Mouse (Mus musculus): ENCODE data around the gene Golga2.

Golga2 gene

GRCm38 (mm10) chr2:32342039-32342438 is 54.9 kb downstream of the Golga2 start:
- no peak for DNase-seq (ENCODE audit: extremely low spot score, low read depth, low spot score)

GRCm38 (mm10) chr2:32342539-32343350 is 55.6 kb downstream of the Golga2 start:
- DNase-seq (ENCODE audit: extremely low spot score, low read depth, low spot score): no peak

- no peak for DNase-seq (ENCODE audit: extremely low spot score, low read depth, low spot score)
These were observed 56.1 kb downstream of the Golga2 start for GRCm38 (mm10) chr2:32343351-32343671.

- DNase-seq (ENCODE audit: extremely low spot score, low read depth, low spot score): no peak
These were observed 56.9 kb downstream of the Golga2 start for GRCm38 (mm10) chr2:32344056-32344455.

GRCm38 (mm10) chr2:32344598-32345321 is 57.6 kb downstream of the Golga2 start:
- DNase-seq (ENCODE audit: extremely low spot score, low read depth, low spot score): no peak

GRCm38 (mm10) chr2:32347019-32347418 is 59.8 kb downstream of the Golga2 start:
- DNase-seq (ENCODE audit: extremely low spot score, low read depth, low spot score): no peak

- DNase-seq (ENCODE audit: extremely low spot score, low read depth, low spot score): no peak
These were observed 61.1 kb downstream of the Golga2 start for GRCm38 (mm10) chr2:32348311-32348710.

GRCm38 (mm10) chr2:32349625-32350255 is 62.6 kb downstream of the Golga2 start:
- DNase-seq (ENCODE audit: extremely low spot score, low read depth, low spot score): no peak

- DNase-seq (ENCODE audit: extremely low spot score, low read depth, low spot score): no peak
These were observed 63.4 kb downstream of the Golga2 start for GRCm38 (mm10) chr2:32350471-32351051.

GRCm38 (mm10) chr2:32351471-32351961 is 64.3 kb downstream of the Golga2 start:
- DNase-seq (ENCODE audit: extremely low spot score, low read depth, low spot score): no peak

- DNase-seq (ENCODE audit: extremely low spot score, low read depth, low spot score): no peak
These were observed 65.2 kb downstream of the Golga2 start, which contains the start of gene Ciz1 for GRCm38 (mm10) chr2:32352151-32353006. Ciz1 (plus strand) TSS chr2:32352327.

- DNase-seq (ENCODE audit: extremely low spot score, low read depth, low spot score): no peak
These were observed 65.9 kb downstream of the Golga2 start, which contains the start of gene Dnm1 for GRCm38 (mm10) chr2:32353007-32353542. Dnm1 (minus strand) TSS chr2:32353338.

- no peak for DNase-seq (ENCODE audit: extremely low spot score, low read depth, low spot score)
These were observed 66.7 kb downstream of the Golga2 start for GRCm38 (mm10) chr2:32353836-32354235.

- DNase-seq (ENCODE audit: extremely low spot score, low read depth, low spot score): no peak
These were observed 67.2 kb downstream of the Golga2 start for GRCm38 (mm10) chr2:32354336-32354895.

GRCm38 (mm10) chr2:32356216-32356615 is 69.0 kb downstream of the Golga2 start:
- no peak for DNase-seq (ENCODE audit: extremely low spot score, low read depth, low spot score)

All from hindlimb bud, embryonic 11.5 days (tissue).